Mouse (Mus musculus) inflammation-experienced regulatory T-cells, adult 16 weeks (primary cell): ENCODE measurements around the gene Ulbp1. TPM values are rescaled to one million over a fixed set of nuclear protein-coding genes. Genes with fewer than 3 reads are reported as not detected.

Experiments used
- polyA plus RNA-seq: library from polyadenylated mRNA; unstranded; fragments of 100-300 nt; shearing (Covaris generic); gene quantifications from one replicate; pipeline ENCODE4 v1.2.1, GENCODE M21; 2017

Ulbp1 gene
- polyA plus RNA-seq, result 8.8 TPM

DNA sequence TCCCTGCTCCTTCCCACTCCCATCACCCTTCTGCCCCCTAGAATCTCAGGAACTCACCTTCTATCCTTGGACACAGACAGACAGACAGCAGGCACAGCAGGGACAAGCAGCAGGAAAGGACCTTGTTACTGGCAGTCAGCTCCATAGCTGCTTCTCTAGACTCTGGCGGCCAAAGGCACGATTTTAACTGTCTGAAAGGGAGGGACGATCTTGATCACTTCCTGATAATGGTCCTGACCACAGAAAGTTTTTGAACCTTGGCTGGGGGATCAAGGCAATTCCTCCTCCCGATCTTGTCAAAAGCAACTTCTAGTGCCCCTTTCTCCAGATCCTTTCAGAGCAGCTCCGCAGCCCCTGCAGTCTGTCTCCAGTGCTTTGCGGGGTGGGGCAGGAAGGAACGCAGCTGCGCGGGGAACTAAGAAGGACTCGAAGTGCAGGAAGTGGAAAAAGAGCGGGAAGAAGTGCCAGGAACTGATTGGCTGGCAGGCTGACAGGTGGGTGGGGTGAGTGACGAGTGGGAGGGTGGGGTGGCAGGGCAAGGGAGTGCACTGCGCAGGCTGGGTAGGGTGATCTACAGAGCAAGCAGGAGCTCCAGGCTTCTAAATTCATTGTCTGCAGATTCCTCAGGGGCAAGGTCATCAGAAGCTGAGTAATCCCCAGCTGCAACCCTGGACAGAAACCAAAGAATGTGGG, at the start of gene Ulbp1:
Ulbp1 (minus strand) TSS at position 442 of the 693 bp plus-strand sequence.

Other genes with a start within 250 kb of the Ulbp1 start
- 0.21 TPM for gene Lrp11, start 116.2 kb upstream of the Ulbp1 start, polyA plus RNA-seq
- gene Nup43, start 193.9 kb upstream of the Ulbp1 start, polyA plus RNA-seq, result 24.0 TPM
- gene Pcmt1, start 207.5 kb upstream of the Ulbp1 start, polyA plus RNA-seq, result 116 TPM
- 4.2 TPM for gene Lats1, start 207.6 kb upstream of the Ulbp1 start, polyA plus RNA-seq